Mouse (Mus musculus) testis, postnatal 10 days (tissue): ENCODE data around the gene Vsig8.

Source experiments
- DNase-seq: peaks from one replicate; pipeline ENCODE4 v3.0.0; 2021; ENCODE audit warnings: low spot score

Vsig8 gene

DNA sequence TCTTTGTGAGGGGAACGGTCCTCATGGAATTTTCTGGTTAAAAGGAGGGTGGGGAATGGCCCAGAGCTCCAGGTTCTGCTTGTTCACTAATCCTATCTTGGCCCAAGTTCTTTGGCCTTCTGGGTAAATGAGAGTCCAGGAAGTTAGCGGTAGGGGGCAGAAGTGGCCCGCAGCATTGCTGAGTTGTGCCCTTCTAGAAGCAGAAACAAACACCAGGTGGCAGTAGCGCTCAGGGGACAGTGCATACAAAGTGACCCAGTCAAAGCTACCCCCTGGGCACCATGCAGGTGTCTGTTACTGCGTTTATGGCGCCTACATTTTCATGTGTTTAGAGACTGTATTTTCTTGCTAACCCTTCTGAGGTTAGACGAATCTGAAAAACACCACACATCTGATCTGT lies 27.0 kb upstream of the Vsig8 start:
- DNase-seq: peak; percentile 94

DNA sequence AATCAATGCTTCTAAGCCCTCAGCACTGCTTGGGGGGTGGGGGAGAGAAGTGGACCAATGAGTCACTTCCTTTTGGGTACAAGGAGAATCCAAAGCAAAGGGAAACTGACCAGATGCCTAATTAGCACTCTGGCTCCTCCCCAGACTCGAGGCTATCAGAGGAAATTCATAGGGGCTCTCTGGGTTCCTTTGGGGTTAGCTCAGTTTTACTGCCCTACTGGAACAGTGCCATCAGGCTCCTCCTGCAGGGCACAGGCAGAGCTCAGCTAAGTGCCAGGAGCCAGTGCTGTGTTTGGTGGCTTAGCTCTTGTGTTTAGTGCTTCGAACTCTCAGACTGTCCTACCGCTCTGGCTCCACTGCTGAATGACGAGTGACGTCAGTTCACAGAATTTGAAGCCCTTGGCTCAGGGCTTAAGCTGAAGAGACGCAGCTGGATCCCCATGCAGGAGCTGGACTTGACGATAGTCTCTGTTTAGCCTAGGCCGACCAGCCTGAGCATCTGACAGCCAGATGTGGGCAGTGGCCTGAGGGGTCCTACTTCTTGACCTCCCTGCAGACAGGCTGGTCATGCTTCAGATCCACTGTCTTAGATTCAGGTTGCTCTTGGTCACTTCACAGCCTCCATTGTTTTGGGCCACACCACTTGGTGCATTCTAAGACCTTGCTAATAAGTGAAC lies 25.1 kb upstream of the Vsig8 start:
- no peak for DNase-seq

DNA sequence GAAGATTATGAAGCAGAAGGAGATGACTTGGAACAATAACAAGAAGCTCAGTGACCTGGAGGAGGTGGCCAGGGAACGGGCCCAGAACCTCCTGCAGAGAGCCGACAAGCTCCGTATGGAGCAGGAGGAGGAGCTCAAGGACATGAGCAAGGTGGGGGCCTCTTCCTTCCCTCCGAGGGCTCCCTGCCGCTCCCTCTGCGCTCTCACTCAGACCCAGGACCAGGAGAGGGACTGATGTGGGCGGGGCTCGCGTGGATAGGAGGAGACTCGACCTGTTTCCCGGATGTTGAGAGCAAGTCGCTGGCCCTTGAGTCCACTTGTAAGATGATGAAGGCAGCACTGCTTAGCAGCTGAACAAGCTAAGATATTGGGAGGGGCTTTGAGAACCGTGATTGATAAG lies 23.2 kb upstream of the Vsig8 start:
- peak; percentile 61 for DNase-seq

DNA sequence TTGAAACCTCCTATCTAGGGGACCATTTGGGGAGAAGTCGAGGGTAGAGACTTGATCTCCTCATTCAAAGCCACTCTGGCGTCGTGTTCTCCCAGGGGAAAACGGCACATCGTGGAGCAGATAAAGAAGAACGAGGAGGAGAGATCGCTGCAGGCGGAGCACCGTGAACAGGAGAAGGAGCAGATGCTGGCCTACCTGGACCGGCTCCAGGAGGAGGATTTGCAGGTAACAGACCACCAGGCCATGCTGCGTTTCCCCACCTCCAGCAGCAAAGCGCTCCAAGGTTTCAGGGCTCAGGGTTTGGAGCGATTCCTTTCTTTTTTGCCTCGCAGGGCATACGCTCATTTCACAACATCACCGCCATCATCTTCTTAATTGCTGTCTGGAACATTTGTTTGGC lies 20.6 kb upstream of the Vsig8 start:
- no peak for DNase-seq

DNA sequence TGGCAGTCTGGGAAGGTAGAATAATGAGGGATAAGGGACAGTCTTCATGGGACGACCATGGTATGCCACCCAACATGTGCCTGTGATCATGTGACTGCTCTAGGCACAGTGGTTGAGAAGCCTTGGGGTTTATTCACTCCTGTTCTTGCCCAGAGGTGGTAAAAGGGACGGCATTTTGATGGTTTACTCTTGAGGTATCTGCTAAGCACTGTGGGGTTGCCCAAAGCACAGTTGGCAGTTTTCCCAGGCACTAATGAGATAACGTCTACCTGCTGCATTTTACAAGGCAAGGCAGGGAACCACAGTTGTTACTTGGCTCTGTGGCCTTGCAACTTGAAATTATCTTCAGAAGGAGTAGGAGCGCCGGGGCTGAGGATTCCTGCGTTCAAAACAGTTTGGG lies 15.9 kb upstream of the Vsig8 start:
- DNase-seq: no peak

DNA sequence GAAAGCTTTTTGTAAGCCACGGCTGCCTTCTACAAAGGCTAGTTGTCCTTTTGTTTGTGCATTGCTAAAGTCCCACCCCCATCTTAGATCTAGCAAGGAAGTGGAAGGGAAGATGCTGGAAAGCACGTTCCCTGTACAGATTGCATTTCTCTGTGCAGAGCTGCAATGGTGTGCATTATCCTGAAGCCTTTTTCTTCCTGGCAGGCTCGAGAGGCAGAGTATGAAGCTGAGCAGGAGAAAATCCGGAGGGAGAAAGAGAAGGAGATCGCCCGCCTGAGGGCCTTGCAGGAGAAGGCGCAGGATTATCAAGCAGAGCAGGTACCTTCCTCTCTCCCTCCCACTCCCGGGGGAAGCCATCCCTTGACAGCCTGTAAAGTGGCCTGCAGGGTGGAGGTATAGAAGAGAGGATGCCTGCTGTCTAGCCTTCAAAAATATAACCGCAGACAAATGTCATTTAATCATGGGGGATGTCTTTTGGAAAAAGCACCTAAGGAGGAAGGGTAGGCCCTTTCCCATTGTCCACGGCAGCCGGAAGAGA lies 15.4 kb upstream of the Vsig8 start:
- DNase-seq: no peak

DNA sequence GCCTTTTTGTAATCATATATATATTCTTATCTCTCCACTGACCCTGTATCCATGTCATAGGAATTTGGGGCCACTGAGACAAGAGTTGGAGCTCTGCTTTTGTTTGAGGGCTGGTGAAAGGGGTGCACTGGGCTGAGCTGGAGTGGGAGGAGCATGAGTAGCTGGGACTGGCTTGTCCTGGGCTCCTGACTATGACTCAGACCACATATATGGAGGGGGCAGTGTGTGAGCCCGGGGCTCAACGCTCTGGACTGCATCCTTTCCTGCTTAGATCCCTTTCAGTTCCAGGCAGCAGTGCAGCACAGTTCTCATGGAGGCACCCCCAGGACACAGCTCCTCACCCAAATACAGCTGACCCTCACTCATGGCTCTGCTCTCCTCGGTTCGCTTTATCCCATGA lies 9.7 kb upstream of the Vsig8 start:
- DNase-seq: no peak

DNA sequence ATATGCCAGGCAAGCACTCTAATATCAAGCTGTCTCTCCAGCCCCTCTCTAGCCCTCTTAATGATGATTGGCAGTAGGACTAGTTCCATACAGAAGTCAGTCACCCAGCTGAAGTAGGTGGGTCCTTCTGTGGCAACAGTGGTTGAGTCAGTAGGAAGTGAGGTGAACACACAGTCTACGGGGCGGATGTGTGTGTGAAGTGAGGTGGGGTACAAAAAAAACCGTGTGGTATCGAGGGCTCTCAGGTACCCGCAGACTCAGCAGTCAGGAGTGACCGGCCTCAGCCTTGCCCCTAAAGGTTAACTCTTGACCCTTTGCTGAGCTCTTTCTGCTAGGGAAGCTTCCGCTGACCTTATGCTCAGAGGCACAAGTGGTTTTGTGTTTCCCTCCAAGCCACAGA lies 7.2 kb upstream of the Vsig8 start:
- DNase-seq: no peak

DNA sequence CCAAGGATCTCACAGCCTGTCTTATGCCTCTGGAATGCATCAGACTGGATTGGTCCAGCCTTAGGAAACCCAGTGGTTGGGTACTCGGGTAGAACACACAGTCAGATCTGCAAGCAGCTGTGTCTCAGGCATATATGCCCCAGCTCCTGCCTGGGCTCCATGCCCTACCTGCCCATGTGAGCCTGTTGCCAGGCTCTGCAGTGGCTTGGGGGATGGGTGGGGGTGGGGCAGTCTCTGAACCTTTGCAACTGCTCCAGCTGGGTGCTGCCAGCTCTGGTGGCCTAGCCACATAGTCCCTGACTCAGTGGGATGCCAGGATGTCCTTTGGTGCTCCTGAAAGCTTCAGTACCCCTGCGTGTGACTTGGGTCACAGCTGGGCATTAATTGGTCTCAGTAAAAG lies 6.4 kb upstream of the Vsig8 start:
- no peak for DNase-seq

DNA sequence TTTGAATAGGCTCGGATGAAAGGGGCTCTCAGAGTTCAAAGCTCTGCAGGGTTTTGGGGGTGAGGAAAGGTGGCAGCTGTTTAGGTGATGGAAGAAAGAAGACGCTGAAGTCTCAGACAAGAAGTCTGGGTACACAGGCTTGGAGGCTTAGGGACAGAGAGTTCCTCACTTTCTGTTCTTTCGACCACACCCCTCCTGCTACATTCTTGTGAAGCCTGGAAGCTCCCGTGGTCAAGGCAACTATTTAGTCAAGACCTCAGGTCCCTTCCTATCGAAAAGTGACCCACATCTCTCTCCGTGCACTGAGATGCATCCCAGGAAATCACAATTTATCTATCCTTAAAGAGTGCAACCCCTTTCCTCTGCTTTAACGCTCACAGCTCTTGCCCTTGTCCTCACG lies 6.0 kb upstream of the Vsig8 start:
- no peak for DNase-seq

DNA sequence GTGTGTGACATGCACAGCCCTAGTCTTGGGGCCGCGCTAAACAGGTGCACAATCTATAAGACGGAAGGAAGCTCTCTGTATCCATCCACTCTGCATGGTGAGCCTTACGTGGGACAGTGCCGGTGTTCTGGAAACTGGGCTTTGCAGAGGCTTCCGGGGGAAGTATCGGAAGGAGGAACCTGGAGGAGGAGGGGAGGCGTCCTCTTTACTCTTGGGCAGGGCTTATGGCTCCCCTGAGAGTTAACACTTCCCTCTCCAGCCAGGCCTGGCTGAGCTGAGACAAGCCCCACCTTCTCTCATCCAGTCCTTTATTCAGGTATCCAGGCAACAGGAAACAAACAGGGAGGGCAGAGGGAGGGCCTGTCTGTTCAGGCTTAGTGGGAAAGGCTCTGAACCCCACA lies 5.2 kb upstream of the Vsig8 start:
- no peak for DNase-seq

DNA sequence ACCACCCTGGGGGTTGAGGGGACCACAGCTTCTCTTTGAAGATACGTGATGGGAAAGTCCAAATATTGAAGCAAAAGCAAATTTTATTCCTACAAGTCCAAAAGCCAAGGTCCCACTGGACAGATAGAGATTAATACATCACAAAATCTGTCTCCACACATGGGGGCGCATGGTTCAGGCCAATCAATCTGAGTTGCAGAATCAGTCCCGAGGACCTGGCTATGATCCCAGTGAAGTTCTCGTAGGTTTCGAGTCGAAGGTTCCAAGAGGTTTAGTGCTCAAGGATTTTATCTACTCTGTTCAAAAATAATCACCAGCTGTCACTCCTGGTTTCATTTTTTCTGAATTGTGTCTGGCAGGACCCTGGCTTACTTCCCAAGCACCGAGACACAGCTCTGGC lies 4.7 kb upstream of the Vsig8 start:
- DNase-seq: no peak

DNA sequence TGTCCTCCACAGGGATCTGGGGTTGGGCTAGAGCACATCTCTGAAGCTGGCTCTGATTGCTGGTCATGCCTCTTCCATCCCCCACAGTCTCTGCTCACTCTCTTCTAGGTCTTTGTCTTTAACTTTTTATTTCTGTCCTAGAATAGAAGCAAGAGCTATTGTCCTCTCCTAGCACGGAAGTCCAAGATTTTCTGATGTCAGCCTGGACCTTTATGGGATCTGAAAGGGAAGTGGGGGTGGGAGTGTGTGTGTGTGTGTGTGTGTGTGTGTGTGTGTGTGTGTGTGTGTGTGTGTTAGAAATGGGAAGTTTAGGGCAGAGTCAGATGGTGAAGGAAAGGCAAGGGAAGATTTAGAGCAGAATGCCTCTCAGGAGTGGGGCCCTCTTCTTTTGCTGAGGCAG lies 3.1 kb upstream of the Vsig8 start:
- DNase-seq: no peak

DNA sequence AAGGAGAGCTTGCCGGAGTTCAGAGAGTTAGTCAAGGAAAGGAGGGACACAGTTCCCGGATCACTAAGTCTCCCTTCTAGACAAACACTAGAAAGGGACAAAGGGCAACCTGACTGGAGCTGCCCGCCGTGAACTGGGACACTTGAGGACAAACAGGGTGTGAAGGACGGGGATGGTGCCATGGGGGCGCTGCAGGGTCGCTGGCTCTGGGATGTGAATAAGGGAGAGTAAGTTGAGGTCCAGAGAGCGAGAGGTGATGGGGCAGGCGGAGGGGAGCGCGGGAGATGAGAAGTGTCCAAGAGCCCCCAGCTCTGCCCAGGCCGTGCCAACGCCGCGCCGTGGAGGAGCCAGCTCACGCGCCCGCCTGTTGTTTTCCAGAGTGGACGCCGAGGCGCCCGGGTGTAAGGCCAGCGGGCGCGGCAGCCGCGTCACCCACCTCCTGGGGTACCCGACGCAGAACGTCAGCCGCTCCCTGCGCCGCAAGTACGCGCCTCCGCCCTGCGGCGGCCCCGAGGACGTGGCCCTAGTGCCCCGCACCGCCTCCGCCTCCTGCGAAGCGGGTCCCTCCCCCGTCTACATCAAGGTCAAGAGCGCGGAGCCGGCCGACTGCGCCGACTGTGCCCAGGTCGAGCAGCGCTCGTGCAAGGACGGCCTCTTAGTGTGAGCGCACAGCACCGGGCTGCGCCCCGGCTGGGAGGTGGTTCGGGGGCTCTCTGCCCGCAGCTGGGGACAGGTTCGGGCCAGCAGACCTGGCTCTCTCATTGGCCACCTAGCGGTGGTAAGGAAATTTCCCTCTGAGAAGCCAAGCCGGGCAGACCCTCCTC lies 7.1 kb downstream of the Vsig8 start:
- DNase-seq: peak; percentile 70

DNA sequence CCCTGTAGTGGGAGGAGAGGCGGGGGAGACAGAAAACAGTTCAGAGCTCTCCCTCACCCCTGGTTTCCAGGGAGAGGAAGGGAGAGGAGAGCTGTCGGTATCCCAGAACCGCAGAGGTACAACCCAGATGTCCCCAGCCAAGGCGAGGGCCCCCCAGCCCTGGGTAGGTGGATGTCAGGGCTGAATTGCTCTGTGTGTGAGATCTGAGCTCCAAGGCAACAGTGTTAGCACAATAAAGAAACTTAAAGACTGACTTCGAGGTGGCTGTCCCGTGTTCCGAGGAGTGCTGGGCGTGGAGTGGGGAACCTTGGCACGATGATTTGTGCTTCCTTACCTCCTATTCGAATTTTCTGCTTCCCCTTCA lies 7.7 kb downstream of the Vsig8 start:
- DNase-seq: no peak

DNA sequence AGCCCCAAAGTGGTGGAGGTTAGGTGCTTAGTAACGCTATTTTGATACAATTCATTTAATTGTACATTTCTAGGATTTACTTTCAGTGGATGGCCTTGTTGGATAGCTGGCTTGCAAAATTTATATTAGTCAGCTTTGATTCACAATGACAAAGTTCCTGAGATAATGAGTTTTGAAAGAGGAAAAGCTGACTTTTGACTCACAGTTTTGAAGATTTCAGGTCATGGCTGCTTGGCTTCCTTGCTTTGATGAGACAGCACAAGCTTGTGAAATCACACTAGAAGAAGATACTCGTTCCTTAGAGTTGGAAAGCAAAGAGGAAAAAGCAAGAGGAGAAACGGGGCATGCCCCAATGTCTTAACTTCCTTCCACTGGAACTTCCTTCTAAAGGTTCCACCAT lies 10.4 kb downstream of the Vsig8 start:
- DNase-seq: no peak

DNA sequence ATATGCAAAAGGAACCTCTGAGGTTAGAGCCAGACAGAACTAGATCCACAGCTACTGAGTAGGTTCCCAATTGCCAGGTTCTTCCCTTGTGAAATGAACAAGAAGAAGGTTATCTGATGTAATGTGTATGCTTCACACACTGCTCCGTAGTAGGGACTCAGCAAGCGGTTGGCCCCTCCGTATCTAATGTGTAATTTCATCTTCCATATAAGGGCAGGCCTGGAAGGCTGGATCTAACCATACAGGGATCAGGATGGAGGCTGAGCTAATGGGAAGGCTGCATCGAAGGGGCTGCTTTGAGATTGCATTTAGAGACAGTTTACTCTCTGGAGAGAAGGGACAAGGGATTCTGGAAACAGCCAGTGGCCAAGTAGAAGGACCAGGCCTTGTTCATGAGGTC lies 12.0 kb downstream of the Vsig8 start:
- DNase-seq: no peak

DNA sequence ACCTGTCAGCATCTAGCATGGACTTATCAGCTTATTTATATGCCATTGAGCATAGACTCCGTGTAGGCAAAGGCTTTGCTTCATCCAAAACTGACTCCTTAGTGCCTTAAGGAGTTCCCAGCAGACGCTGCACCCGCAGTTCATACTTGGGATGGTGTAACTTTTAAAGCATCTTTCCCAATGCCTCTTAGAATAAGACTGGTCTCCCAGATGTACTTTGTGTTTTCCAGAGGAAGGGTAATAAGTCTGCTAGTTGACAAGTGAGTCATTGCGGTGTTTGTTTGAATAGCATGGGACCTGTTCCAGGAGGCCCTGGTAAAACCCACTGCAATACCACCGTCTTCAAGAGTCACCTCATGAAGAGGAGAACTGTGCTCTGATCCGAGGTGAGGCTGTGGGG lies 24.4 kb downstream of the Vsig8 start:
- DNase-seq: no peak

DNA sequence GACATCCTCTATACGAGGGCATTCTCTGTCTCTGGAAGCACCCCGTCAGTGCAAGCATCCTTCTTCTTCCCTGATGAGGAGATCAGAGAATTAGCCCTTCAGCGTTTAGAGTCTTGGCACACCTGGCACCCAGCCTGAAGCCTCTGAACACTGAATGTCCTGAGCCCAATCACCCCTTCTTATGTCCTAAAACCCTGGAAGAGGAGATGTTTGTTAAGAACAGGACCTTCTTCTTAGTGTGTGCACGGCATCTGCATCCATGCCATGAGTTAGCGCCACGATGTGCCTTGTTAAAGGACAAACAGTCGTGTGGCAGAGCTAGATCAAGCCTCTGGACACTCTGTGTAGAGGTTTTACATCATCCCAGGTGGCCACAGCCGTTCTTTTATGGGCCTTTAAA lies 26.7 kb downstream of the Vsig8 start:
- no peak for DNase-seq

DNA sequence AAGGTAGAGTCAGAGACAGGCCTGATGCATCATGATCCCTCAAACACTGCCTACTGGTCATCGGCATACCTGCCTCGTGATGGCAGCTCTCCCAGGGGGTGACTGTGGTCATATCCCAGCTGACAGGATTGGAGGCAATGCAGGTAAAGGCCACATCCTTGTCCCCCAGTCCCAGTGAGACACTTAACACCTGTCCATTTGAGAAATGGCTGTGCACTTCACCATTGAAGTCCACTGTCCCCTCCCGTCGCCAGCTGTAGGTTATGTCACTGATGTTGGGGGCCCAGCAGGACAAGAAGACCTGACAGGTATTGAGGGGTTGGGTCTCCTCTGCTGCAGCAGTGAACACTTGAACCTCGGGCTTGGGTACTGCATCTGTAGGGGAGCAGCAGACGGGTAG lies 28.5 kb downstream of the Vsig8 start:
- DNase-seq: no peak

DNA sequence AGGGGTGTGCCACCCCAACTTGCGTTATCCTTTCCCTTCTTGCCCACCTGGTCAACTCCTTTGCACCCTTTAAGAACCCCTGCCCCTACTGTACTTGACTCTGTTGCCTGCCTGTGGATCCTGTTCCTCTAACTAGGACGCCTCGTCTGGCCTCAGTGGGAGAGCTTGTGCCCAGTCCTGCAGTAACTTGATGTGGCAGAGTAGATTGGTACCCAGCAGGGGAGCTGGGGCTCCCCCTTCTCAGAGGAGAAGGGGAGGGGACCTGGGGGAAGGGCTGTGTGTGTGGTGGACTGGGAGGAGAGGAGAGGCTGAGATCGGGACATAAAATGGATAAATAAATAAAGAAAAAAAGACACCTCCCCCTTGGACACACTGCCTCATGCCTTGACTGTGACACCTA lies 29.3 kb downstream of the Vsig8 start:
- DNase-seq: no peak

DNA sequence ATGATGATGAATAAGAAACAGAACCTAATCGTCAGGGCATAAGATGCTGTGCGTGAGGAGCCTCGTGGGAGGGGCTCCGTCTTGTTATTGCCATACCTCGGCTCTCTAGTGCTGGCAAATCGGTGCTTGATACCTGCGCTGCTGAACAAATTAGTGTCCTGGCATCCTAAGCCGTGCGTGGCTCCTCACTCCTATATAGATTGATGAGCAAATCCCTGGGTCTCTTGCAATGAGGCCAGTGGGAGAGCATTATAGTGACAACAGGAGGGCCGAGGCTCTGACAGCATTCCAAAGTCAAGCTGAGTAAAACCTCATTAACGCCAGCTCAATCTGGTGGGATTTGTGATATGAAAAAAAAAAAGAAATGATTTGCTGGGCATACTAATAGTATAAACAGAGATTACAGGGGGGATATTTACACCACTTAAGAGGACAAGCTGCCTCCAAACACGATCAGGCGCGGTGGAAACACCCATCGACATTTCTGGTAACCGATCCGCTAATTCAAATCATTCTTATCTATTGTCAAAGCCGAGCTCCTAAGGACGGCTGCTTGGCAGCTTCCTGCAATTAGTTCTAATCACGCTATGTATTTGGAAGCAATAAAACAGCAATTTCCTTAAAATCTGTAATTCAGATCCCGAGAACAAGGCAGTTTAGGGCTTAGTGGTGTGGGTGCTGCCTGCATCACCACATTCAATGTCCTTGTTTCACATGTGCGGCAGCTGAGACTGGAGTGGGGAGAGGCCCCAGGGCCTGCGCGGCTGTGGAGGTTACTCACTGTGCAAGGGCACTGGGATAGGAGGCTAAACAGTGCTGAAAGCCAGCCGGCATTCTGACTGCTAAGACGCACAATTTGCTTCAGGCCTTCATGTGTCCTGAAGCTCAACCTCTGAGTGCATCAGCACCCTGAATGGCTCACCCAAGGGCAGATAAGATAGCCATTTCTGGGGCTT lies 30.2 kb downstream of the Vsig8 start:
- no peak for DNase-seq

DNA sequence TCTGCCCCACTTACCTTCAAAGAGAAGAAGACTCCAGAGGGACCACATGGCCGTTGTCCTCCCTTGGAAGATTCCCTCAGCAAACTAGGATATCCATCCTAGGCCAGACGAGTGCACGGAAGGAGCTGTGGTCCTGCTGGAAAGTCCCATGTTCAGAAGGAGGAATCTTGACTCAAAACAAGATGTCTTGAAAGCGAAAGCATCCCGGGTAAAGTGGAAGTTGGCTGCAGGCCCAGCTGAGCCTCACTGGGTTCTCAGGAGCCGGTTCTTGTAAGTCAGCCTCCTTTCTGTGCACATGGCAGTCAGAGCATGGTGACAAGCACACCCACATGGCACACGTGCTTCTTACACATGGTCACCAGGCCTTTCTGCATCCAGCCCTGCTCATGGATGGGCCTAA lies 34.6 kb downstream of the Vsig8 start, which contains the start of gene Slamf8:
Gene Slamf8, minus strand, starts transcription at position 184 of the 400 bp plus-strand sequence.
- no peak for DNase-seq
